Mouse (Mus musculus): ENCODE measurements around the gene Slc50a1.

DNA sequence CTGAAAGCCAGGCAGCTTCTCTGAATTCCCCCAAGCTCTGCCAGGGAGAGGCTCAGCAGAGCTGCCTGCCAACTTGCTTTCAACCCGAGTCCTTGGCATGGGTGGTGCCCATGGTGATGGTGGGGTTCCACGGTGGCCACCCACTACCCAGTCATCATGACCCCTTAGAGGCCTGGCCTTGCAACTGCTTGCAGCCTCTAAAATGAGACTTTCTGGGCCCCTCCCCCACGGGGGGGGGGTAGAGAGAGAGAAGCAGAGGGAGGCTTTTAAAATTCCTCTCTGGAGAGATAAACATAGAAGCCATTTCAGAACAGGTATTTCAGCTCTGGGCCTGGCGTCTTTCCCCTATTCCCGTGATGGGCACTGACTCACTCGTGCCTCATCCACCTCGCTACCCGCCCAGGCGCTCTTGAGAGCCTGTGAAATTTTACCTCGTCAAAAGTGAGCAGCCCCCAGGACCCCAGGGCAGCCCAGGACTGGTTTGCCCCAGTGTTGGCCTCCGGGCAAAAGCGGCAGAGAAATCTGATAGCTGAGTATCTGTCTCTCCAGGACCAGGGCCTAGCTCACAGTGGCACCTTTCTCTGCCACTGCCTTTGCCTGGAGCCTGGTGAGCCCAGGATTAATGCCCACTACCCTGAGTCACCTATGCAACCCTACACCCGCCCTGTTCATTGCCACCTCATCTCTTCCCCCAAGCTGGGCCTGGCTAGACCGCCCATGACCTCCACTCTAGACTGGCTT, 7.1 kb upstream of the Slc50a1 start:
- TF ChIP-seq CTCF (IDR thresholded peaks at IDR 0.05; ENCODE audit: low read depth) (no peak), EP300 (optimal IDR thresholded peaks at IDR 0.05) (no peak)
